In genomic region chr2:151740741-151741526, GRCm38 (mm10) we compare ENCODE assay signal across 8 mouse cellular contexts. TPM values are rescaled to one million over a fixed set of nuclear protein-coding genes. Genes with fewer than 3 reads are reported as not detected.
A peak's percentile ranks its signal among the peaks of the same experiment; 100 is the strongest.
DNase-seq lines count a peak whose midpoint lies in the region; ATAC-seq and TF ChIP-seq lines count a peak whose summit lies in the region.

No protein-coding gene starts in this region.

- no peak for TF ChIP-seq RAD21 in CH12.LX (IDR thresholded peaks at IDR 0.05; ENCODE audit: low read depth, low read length)

- DNase-seq in CH12.LX (ENCODE audit: extremely low read depth) = peak; percentile 88
- peak; percentile 91 for DNase-seq in c-Kit-positive CD71-positive TER-119-negative erythroid progenitor cells, embryonic 14.5 days (ENCODE audit: low read depth)
- DNase-seq in forebrain, embryonic 11.5 days (ENCODE audit: low spot score) = peak; percentile 88
- DNase-seq in kidney, postnatal 4 days = peak; percentile 90 to 92

- peaks cover 33% of the 10 kb centered on the region for H3K79me2 ChIP-seq in CH12.LX (replicated peaks; ENCODE audit: control insufficient read depth, extremely low read depth, insufficient read depth, poor library complexity, severe bottlenecking)

- peaks cover 0 to 24% of the 10 kb centered on the region in 2 experiments for H3K36me3 ChIP-seq in CH12.LX (replicated peaks in 1 of 2; ENCODE audit: control insufficient read depth in 1 of 2, insufficient read depth in 1 of 2, low read length in 1 of 2)
- H3K36me3 ChIP-seq in forebrain, embryonic 11.5 days (ENCODE audit: control insufficient read depth, insufficient read depth, low read length) = no peaks in the 10 kb centered on the region
- H3K36me3 ChIP-seq in heart, embryonic 16.5 days (ENCODE audit: control insufficient read depth, insufficient read depth) = no peaks in the 10 kb centered on the region
- H3K36me3 ChIP-seq in liver, embryonic 16.5 days (ENCODE audit: control insufficient read depth, insufficient read depth) = no peaks in the 10 kb centered on the region
- no peaks in the 10 kb centered on the region for H3K36me3 ChIP-seq in neural tube, embryonic 13.5 days
- H3K36me3 ChIP-seq in testis, adult 2 months (ENCODE audit: control insufficient read depth, insufficient read depth, low read length) = no peaks in the 10 kb centered on the region

- ATAC-seq in forebrain, embryonic 11.5 days (replicated peaks; ENCODE audit: low FRiP score) = peak; percentile 90
- ATAC-seq in heart, embryonic 16.5 days (replicated peaks; ENCODE audit: extremely low read depth, insufficient read depth, low FRiP score) = peak; percentile 86
- peak; percentile 72 for ATAC-seq in liver, embryonic 16.5 days (ENCODE audit: low read depth)
- ATAC-seq in neural tube, embryonic 13.5 days (ENCODE audit: low read depth) = peak; percentile 89

- H3K27ac ChIP-seq in CH12.LX (ENCODE audit: insufficient read depth, low read depth) = peak overlapping the region; percentile 25; the same call in 1 of the 2 replicates
- peak overlapping the region; percentile 48; the same call in 1 of the 2 replicates for H3K27ac ChIP-seq in forebrain, embryonic 11.5 days (ENCODE audit: low read depth, low read length)
- H3K27ac ChIP-seq in heart, embryonic 16.5 days (ENCODE audit: low read length) = peak overlapping the region; percentile 69
- peak overlapping the region; percentile 96 for H3K27ac ChIP-seq in liver, embryonic 16.5 days (ENCODE audit: low read length)
- peak overlapping the region; percentile 80 for H3K27ac ChIP-seq in neural tube, embryonic 13.5 days (replicated peaks)
- peak overlapping the region; percentile 69 for H3K27ac ChIP-seq in testis, adult 2 months (ENCODE audit: control insufficient read depth, insufficient read depth, low read depth, low read length)

- no peaks in the 10 kb centered on the region for H3K9me3 ChIP-seq in CH12.LX (replicated peaks; ENCODE audit: low read length)
- H3K9me3 ChIP-seq in forebrain, embryonic 11.5 days (ENCODE audit: control insufficient read depth, low read length) = no peaks in the 10 kb centered on the region
- H3K9me3 ChIP-seq in heart, embryonic 16.5 days (replicated peaks; ENCODE audit: control insufficient read depth, low read length) = no peaks in the 10 kb centered on the region
- H3K9me3 ChIP-seq in liver, embryonic 16.5 days (replicated peaks; ENCODE audit: control insufficient read depth, low read length) = no peaks in the 10 kb centered on the region
- no peaks in the 10 kb centered on the region for H3K9me3 ChIP-seq in neural tube, embryonic 13.5 days

- peaks cover 9 to 28% of the 10 kb centered on the region in 2 experiments for H3K4me1 ChIP-seq in CH12.LX (ENCODE audit: control insufficient read depth in 1 of 2, insufficient read depth in 2 of 2)
- peaks cover 5% of the 10 kb centered on the region; the same call in 1 of the 2 replicates for H3K4me1 ChIP-seq in forebrain, embryonic 11.5 days (replicated peaks; ENCODE audit: control insufficient read depth, insufficient read depth, low read length)
- peaks cover 17% of the 10 kb centered on the region for H3K4me1 ChIP-seq in heart, embryonic 16.5 days (ENCODE audit: control insufficient read depth, insufficient read depth, low read length)
- peaks cover 70% of the 10 kb centered on the region for H3K4me1 ChIP-seq in liver, embryonic 16.5 days (ENCODE audit: control insufficient read depth, low read depth, low read length)
- peaks cover 30% of the 10 kb centered on the region for H3K4me1 ChIP-seq in neural tube, embryonic 13.5 days (replicated peaks)
- no peaks in the 10 kb centered on the region; the same call in 1 of the 2 replicates for H3K4me1 ChIP-seq in testis, adult 2 months (ENCODE audit: control insufficient read depth, insufficient read depth, low read length)

- TF ChIP-seq CTCF in CH12.LX (conservative IDR thresholded peaks at IDR 0.05 in 1 of 2, IDR thresholded peaks at IDR 0.05 in 1 of 2; ENCODE audit: low read depth in 2 of 2, low read length in 2 of 2) = no peak
- no peak for TF ChIP-seq CTCF in testis, adult 2 months (IDR thresholded peaks at IDR 0.05; ENCODE audit: control insufficient read depth, insufficient read depth, insufficient replicate concordance, low read depth, low read length)

- H3K4me2 ChIP-seq in CH12.LX (ENCODE audit: insufficient read depth, low read depth, poor library complexity, severe bottlenecking) = peak overlapping the region; percentile 83
- peak overlapping the region; percentile 76 for H3K4me2 ChIP-seq in forebrain, embryonic 11.5 days (ENCODE audit: low read depth, low read length, severe bottlenecking)
- H3K4me2 ChIP-seq in heart, embryonic 16.5 days (ENCODE audit: low read depth, low read length) = peak overlapping the region; percentile 89
- H3K4me2 ChIP-seq in liver, embryonic 16.5 days (ENCODE audit: low read depth, low read length) = peak overlapping the region; percentile 77
- H3K4me2 ChIP-seq in neural tube, embryonic 13.5 days = peak overlapping the region; percentile 96

- peaks cover 13% of the 10 kb centered on the region for H3K27me3 ChIP-seq in CH12.LX (replicated peaks)
- H3K27me3 ChIP-seq in forebrain, embryonic 11.5 days (ENCODE audit: control insufficient read depth, insufficient read depth, low read length) = no peaks in the 10 kb centered on the region
- no peaks in the 10 kb centered on the region; the same call in 1 of the 2 replicates for H3K27me3 ChIP-seq in heart, embryonic 16.5 days (ENCODE audit: control insufficient read depth, insufficient read depth, low read length)
- H3K27me3 ChIP-seq in liver, embryonic 16.5 days (ENCODE audit: control insufficient read depth, insufficient read depth, low read depth, low read length) = no peaks in the 10 kb centered on the region
- peaks cover 8% of the 10 kb centered on the region; the same call in 1 of the 2 replicates for H3K27me3 ChIP-seq in neural tube, embryonic 13.5 days
- no peaks in the 10 kb centered on the region for H3K27me3 ChIP-seq in testis, adult 2 months (ENCODE audit: control insufficient read depth, insufficient read depth, low read length)

- in situ Hi-C loops in CH12.LX (cut with MboI; ENCODE audit: low pct_ligation_motif_present, low pct_unique_long_range_greater_than_20kb, low sequenced_read_pairs) = no loop called here

- dilution Hi-C loops in CH12.LX (cut with MboI; ENCODE audit: extremely low pct_ligation_motif_present, extremely low pct_unique_long_range_greater_than_20kb, low sequenced_read_pairs) = no loop called here

- TF ChIP-seq EP300 in CH12.LX (IDR thresholded peaks at IDR 0.05; ENCODE audit: low read length) = no peak

- peak overlapping the region; percentile 70 to 99 (median 91) for H3K4me3 ChIP-seq in CH12.LX (replicated peaks in 1 of 3; ENCODE audit: low read depth in 2 of 3, low read length in 2 of 3, poor library complexity in 1 of 3)
- H3K4me3 ChIP-seq in forebrain, embryonic 11.5 days (ENCODE audit: low read depth, low read length) = peak overlapping the region; percentile 90
- H3K4me3 ChIP-seq in heart, embryonic 16.5 days (ENCODE audit: low read length) = peak overlapping the region; percentile 83
- H3K4me3 ChIP-seq in liver, embryonic 16.5 days (ENCODE audit: low read depth, low read length) = peak overlapping the region; percentile 93
- peak overlapping the region; percentile 98 for H3K4me3 ChIP-seq in neural tube, embryonic 13.5 days
- H3K4me3 ChIP-seq in testis, adult 2 months (ENCODE audit: control insufficient read depth, low read depth, low read length) = peak overlapping the region; percentile 97

- under 1% methylated on average over 61 of the region's 61 CpGs for WGBS in forebrain, embryonic 11.5 days
- under 1% methylated on average over 61 of the region's 61 CpGs for WGBS in heart, embryonic 16.5 days
- under 1% methylated on average over 61 of the region's 61 CpGs for WGBS in liver, embryonic 16.5 days (ENCODE audit: insufficient replicate concordance)
- WGBS in neural tube, embryonic 13.5 days = under 1% methylated on average over 61 of the region's 61 CpGs

- TF ChIP-seq POLR2A in CH12.LX (IDR thresholded peaks at IDR 0.05; ENCODE audit: low read depth, low read length) = peak; percentile 94
- TF ChIP-seq POLR2A in testis, adult 2 months (IDR thresholded peaks at IDR 0.05; ENCODE audit: control insufficient read depth, low read depth, low read length) = peak; percentile 85

- peak overlapping the region; percentile 64 for H3K9ac ChIP-seq in CH12.LX (ENCODE audit: insufficient read depth, low read depth)
- peak overlapping the region; percentile 91 for H3K9ac ChIP-seq in forebrain, embryonic 11.5 days (ENCODE audit: low read length)
- H3K9ac ChIP-seq in heart, embryonic 16.5 days (ENCODE audit: low read length) = peak overlapping the region; percentile 94
- H3K9ac ChIP-seq in liver, embryonic 16.5 days (ENCODE audit: low read depth, low read length) = peak overlapping the region; percentile 86
- H3K9ac ChIP-seq in neural tube, embryonic 13.5 days = peak overlapping the region; percentile 91

TF ChIP-seq in CH12.LX, 34 proteins besides CTCF, POLR2A, EP300 and RAD21 (continues in another document):
- TF ChIP-seq HCFC1 (IDR thresholded peaks at IDR 0.05; ENCODE audit: low read depth, low read length) (peak; percentile 97), TBP (conservative IDR thresholded peaks at IDR 0.05; ENCODE audit: low read depth, low read length) (peak; percentile 98), JUND (conservative IDR thresholded peaks at IDR 0.05; ENCODE audit: low read depth, low read length) (peak; percentile 34; the same call in 1 of the 2 replicates), USF1 (IDR thresholded peaks at IDR 0.05; ENCODE audit: low read depth, low read length) (no peak)

RNA-seq across cellular contexts. Expression of gene Psmf1, which starts 3.1 kb away (rescaled TPM):
- 29.5 and 30.6 TPM in 2 replicates for total RNA-seq in CH12.LX (2012; rRNA removed)
- 30.8 and 32.5 TPM in 2 replicates for total RNA-seq in CH12.LX (2014; rRNA removed)
- 51.2 and 59.7 TPM in 2 replicates for polyA plus RNA-seq in CH12.LX (2012; ENCODE audit: insufficient read length, low read depth)
- polyA plus RNA-seq in forebrain, embryonic 11.5 days (2014; fragmentation: Nextera tagmentation; extraction: Ambion mirVana) = 46.8 and 51.9 TPM in 2 replicates
- polyA plus RNA-seq in heart, embryonic 16.5 days (2015; fragmentation: Nextera tagmentation; extraction: Ambion mirVana) = 28.2 and 32.4 TPM in 2 replicates
- polyA plus RNA-seq in liver, embryonic 16.5 days (2015; fragmentation: Nextera tagmentation; extraction: Ambion mirVana) = 44.3 and 45.9 TPM in 2 replicates
- 48.1 and 54.2 TPM in 2 replicates for polyA plus RNA-seq in neural tube, embryonic 13.5 days (2015; fragmentation: Nextera tagmentation; extraction: Ambion mirVana)
- polyA plus RNA-seq in testis, adult 2 months (2012; rRNA removed) = 1,270 and 1,285 TPM in 2 replicates

RNA-seq across cellular contexts. Expression of gene Tmem74b, which starts 39.1 kb away (rescaled TPM):
- total RNA-seq in CH12.LX (2012; rRNA removed) (0.21 TPM in 1 of 2 replicates, not detected in the other), CH12.LX (2014; rRNA removed) (not detected in 2 replicates)
- polyA plus RNA-seq in CH12.LX (2012; ENCODE audit: insufficient read length, low read depth) = not detected in 2 replicates
- 6.9 and 7.7 TPM in 2 replicates for polyA plus RNA-seq in forebrain, embryonic 11.5 days (2014; fragmentation: Nextera tagmentation; extraction: Ambion mirVana)
- polyA plus RNA-seq in heart, embryonic 16.5 days (2015; fragmentation: Nextera tagmentation; extraction: Ambion mirVana) = 3.1 and 3.2 TPM in 2 replicates
- 0.11 TPM in 1 of 2 replicates, not detected in the other for polyA plus RNA-seq in liver, embryonic 16.5 days (2015; fragmentation: Nextera tagmentation; extraction: Ambion mirVana)
- polyA plus RNA-seq in neural tube, embryonic 13.5 days (2015; fragmentation: Nextera tagmentation; extraction: Ambion mirVana) = 16.7 and 20.0 TPM in 2 replicates
- 0.84 and 1.2 TPM in 2 replicates for polyA plus RNA-seq in testis, adult 2 months (2012; rRNA removed)

Comparison
In these comparisons a context has a peak if more than half of its experiments do, and no peak if none do; other contexts are left out.
1. Peak in every context shown above with its lines: DNase-seq, ATAC-seq, H3K4me3 ChIP-seq and H3K27ac ChIP-seq.
2. H3K27ac ChIP-seq: peak in every context shown above with its lines; median percentile 96 in liver, embryonic 16.5 days; 80 in neural tube, embryonic 13.5 days; 69 in heart, embryonic 16.5 days; 69 in testis, adult 2 months; 48 in forebrain, embryonic 11.5 days; 25 in CH12.LX.
3. RNA of gene Psmf1, which starts 3.1 kb away (polyA plus RNA-seq): 1,270 to 1,285 TPM in testis, adult 2 months; 51.2 to 59.7 TPM in CH12.LX, 48.1 to 54.2 TPM in neural tube, embryonic 13.5 days, 46.8 to 51.9 TPM in forebrain, embryonic 11.5 days, 44.3 to 45.9 TPM in liver, embryonic 16.5 days and 28.2 to 32.4 TPM in heart, embryonic 16.5 days; every median in the first group is over 10 times any median in the second.